Mouse (Mus musculus) adrenal gland, postnatal 36 days (tissue): ENCODE measurements around the gene Slc6a6. TPM values are rescaled to one million over a fixed set of nuclear protein-coding genes. Genes with fewer than 3 reads are reported as not detected.

Experiments used
- DNase-seq, 2 experiments: peaks; one replicate each; pipeline ENCODE4 v3.0.0; 2021; ENCODE audit warnings: mixed read lengths in 1 of 2
- total RNA-seq, 2 experiments: library from RNA; stranded (reverse); gene quantifications; 2 replicates each; pipeline ENCODE4 v1.2.3; 2021

Slc6a6 gene
- total RNA-seq, 2 experiments from 2014 or later = 331 to 678 TPM

DNA sequence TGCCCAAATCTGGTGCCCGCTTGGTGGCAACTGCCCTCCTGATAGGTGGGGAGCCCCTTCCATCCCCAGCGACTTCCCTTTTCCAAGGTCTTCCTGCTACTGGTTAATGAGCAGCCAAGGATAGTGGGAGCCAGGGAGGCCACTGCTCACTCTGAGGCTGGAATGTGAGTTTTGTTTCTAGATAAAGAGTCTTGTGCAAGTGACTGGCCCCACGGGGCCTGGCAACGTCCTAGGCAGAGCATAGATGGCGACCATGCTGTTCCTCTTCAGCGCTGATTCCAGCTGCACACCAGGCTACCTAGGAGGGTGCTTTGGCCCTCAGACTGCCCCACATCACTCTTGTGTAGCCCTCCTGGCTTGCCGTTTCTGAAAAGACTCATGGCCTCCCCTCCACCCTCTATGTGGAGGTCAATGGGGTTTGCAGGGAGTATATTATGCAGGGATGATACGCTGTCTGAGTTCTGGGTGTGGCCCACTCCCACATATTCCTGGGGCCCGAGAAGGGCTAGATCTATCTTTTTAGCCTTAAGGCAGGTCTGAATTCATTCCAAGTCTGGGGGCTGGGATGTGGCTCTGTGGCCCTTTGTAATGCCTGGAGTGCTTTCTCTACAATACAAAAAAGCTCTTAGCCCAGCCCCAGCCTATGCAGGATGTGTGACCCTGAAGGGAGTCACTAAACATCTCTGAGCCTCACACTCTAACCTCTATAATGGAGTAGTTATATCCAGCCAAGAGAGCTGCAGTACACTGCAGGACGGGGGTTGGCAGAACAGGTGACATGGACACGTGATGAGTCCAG, 17.2 kb downstream of the Slc6a6 start:
- DNase-seq = no peak

- no peak for DNase-seq
Measured at GRCm38 (mm10) chr6:91703459-91703858, 19.6 kb downstream of the Slc6a6 start.

DNA sequence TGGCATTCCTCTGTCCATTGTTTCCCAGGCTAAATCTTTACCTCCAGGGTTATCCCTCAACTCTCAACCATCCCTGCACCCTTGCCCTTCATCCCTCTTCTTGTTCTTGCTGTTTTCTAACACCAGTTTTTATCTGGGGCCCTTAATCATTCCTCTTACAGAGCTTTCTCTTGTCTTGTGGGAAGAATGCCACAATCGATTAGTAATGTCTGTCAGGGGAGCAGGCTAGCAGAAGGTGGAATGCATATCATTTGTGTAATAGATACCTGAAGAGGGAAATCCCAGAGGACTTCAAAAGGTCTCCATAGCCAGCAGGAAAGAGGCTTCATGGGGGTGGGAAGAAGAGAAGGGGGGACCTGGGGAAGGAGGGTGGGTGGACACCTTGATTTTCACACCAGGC, 20.6 kb downstream of the Slc6a6 start:
- no peak for DNase-seq

DNA sequence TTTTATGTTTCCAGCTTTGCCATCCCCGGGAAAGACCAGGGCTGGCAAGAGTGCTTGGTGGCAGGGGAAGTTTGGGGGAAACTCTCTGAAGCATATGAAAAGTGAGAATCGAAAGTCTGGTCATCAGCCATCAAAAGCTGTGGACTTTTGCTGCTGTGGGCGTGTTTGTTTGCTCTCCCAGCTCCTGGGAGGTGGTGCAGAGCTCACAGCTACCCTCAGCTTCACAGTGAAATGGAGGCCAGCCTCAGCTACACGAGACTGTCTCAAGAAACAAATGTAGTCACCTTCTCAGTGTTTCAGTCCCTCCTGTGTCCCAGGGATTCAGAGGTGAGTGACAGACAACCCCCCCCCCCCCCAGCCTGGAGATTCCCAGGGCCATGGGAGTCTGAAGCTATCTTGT, 21.8 kb downstream of the Slc6a6 start:
- DNase-seq = no peak

DNA sequence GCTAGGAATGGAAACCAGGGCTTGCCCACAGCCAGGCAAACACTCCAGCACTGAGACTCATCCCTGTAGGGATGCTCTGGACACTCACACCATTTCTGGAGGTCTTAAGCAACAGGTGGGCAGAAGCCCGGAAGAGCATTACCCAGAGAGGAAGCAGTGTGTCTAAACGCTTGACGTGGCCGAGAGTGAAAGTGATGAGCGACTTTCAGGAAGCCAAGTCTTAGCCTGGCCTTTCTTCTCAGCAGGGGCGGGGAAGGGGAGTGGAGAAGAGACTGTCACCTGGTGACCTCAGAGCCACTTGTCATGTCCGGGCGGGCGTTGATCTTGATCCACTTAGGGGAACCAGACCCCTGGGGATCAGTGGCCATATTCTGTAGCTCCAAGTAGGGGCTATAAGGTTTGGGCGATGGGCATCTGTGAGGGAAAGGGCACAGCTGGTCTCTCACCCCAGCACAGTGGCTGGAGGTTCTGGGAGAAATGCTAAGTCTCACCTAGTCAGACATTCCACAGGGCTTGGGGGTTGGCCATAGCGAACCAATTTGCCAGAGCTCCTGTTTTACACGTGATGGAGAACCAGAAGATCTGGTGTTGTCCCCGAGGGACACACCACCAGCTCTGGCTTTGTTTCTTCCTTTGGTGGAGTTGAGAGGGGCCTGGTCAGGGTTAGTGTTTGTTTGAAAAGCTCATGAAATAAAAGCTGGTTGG, 22.4 kb downstream of the Slc6a6 start:
- no peak for DNase-seq

- no peak for DNase-seq
Measured at GRCm38 (mm10) chr6:91707276-91707885, 23.5 kb downstream of the Slc6a6 start.

DNA sequence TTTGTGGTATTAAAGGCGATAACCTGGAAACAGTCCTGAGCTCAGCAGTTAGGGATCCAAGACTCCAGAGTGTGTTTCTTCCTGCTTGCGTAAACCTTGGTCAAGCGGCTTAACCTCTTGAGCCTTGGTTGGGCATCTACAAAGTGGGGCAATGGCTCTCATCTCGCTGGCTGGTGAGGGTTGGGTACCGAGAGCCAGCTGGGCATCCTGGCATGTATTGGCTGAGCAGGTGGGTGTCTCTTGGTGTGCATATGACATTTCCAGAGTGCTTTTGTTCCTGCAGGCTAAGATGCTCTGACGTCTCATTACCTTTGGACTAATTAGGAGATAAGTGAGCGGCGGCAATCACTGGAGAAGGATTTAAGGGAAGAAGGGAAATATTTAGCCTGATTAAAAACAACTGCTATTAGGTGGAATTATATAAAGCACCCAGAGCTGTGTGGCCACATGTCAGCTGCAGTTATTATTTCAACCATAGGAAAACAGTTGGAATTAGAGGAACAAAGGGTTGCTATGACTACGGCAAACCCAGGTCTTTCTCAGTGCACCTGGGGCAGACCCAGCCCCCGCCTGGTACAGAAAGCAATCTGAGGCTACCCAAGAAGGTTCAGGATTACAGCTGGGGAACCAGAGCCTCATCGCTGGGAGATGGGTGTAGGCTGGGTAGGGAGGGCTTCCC, 24.2 kb downstream of the Slc6a6 start:
- DNase-seq = no peak

DNA sequence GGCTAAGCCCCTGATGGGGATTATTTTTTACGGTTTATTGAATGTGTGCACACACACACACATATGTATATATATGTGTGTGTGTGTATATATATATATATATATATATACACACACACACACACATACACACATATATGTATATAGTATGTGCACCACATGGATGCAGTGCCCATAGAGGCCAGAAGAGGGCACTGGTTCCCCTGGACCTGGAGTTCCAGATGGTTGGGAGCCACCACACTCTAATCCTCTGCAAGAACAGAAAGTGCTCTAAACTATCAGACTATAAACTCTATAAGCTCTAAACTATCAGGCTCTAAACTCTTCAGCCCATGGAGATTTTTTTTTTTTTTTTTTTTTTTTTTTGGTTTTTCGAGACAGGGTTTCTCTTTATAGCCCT, 25.1 kb downstream of the Slc6a6 start:
- DNase-seq = no peak

DNA sequence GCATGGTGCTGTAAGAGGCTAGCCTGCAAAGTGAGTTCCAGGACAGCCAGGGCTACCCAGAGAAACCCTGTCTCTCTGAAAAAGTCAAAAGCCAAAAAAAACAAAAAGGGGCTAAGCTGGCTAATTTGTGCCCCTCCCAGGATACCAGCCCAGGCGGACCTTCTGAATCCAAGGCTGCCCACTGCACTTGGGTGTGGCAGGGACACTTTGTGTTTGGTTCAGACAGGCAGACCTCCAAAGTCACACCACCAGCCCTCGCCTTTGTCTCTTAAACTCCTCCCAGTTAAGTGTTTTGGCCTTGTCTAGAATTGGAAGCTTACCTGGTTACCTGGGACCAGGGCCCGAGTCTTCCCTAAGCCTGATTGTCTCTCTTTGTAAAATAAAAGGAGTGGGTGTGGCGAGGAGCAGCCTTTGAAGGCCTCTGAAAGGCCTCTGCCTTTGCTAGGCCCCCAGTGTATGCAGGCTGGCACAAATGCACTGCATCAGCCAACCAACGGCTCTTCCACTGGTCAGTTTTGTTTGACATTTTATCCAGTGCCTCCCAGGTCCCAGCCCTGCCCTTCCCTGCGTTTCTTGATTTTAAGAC, 26.6 kb downstream of the Slc6a6 start:
- no peak for DNase-seq

DNA sequence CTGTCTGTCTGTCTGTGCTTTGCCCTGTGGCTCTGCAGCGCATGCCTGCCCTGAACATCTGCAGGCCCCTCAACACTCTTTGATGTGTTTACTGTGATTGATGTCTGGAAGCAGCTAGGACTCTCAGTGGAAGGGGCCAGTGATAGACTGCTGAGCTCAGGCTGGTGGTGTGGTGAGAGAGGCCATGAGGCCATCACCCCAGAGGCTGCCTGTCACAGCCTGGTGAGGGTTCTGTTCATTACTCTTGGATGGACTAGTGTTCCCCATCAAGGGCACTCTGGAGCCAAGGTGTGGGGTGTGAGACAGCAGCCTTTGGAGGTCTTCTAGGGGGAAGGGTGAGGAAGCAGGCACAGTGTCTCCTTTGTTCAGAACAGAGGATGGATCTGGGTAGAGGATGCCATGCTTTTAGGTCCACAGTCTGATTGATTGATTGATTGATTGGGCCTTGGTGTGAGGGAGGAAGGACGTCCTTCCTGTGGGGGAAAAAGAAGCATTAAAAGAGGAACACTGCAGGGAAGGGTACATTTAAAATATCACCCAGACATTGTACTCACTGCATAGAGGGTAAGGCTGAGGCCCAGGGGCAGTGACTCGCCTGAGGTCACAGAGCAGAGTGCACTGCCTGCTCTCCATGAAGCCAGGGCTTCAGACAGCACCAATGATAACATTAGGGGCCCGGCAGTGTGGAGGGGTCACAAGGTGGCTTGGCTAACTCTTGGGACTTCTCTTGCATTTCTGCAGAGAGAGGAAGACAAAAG, 28.4 kb downstream of the Slc6a6 start:
- no peak for DNase-seq

DNA sequence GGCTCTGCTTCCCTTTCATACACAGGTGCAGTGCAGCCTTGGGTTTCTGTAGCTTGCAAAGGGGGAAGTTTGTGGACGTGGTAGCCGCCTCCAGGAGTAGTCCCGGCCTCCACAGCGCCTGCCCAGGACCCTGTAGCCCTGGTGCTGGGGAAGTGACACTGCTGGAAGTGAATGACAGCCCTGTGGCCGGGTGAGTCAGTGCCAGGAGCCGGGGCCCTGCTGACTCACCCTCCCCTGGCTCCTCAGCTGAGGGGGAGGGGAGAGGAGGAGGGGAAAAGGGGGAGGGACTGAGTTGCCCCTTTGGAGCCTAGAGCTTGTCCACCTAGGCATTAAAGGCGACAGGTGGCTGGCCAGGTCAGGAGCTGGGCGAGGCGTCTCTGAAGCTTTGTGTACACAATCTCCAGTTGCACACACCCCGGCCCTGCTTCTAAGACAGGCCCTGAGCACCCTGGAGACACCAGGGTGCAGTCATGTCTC, 29.0 kb downstream of the Slc6a6 start:
- DNase-seq = peak; percentile 91

DNA sequence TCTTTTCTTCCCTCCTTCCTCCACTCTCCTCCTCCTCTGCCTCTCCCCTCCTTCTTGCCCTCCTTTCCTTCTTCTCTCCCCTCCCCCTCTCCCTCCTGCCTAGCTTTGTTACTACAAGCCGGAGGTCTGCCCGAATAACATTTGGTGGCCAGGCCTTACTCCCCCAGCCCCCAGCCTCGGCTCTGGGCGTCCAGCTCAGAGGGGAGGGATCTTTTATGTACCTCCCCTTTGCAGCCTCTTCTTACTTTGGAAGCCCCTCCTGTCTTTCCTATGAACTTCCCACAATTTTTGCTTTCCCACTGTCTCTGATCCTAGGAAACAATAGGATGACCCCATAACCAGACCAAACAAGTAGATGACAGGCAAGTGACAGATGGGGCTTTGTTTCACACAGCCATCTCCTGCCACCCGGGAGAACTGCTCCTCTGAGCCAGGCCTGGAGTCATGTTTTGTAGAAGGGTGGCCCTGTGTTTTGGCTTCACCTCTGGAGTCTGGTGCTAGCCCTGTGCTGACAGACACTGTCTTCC, 29.6 kb downstream of the Slc6a6 start:
- no peak for DNase-seq

- no peak for DNase-seq
Measured at GRCm38 (mm10) chr6:91715023-91715422, 31.2 kb downstream of the Slc6a6 start.

DNA sequence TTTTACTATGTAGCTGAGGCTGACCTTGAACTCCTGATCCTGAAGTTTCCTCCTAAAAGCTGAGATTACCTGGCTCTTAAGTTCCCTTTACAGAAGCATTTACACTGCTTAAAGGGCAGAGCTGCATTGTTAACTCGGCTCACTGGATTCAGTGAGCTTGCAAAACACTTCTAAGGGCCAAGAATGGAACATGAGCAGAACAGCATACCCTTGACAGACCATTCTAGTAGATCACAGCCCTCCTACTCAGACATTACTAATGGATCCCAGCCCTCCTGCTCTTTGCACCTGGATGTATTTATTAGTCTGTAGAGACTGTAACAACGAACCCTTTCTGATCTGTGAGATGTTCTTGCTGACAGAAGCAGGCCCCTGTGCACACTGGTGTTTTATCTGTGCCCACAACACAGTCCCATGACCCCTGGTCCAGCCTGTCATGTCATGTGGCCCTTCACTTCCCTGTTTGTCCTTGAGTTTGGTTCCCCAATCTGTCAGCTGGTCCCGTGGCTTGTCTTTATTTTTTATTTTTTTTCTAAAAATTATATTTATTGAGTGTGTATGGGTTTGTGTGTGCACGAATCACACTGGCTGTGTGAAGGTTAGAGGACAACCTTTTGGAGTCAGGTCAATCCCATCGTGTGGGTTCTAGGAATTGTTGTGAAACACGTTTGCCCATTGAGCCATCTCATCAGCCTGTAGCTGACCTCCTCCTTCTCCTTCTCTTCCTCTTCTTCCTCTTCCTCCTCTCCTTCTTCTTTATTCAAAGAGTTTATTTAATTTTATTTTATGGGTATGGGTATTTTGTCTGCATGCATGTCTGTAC, 32.3 kb downstream of the Slc6a6 start:
- DNase-seq = no peak

- DNase-seq = no peak
Measured at GRCm38 (mm10) chr6:91718067-91718466, 34.2 kb downstream of the Slc6a6 start.

- no peak for DNase-seq
Measured at GRCm38 (mm10) chr6:91718603-91719002, 34.8 kb downstream of the Slc6a6 start.

DNA sequence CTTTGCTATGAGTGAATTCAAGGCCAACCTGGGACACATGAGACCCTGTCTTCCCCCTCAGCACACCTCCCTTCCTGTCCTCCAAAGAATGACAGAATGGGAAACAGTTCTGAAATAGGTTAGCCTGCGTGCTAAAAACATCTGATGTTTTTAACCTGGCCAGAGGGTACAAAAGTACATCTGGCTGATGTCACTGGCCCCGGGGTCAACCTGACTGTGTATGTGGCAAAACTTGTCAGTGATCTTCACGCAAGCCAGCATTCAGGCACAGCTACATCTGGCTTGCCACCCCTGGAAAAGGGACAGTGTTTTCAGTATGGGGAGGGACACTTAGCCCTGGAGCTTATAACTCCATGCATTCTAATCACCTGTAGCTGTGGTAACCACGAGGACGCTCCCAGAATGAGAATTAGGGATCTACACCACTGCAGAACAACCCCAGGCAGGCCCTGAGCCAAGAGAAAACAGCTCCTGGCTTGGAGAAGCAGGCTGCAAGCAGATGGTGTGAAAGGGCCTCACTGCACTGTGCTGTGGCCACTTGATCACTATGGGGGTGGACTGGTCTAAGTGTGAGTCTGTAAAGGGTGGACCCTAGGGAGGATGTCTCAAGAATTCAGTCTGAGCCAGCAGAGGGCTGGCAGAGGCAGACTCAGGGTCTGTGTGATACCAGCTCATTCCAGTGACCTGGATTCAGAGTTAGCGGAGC, 35.3 kb downstream of the Slc6a6 start:
- DNase-seq = peak in 1 of 2 experiments; percentile 61

- peak in 1 of 2 experiments; percentile 54 for DNase-seq
Measured at GRCm38 (mm10) chr6:91719865-91720533, 36.1 kb downstream of the Slc6a6 start.
